Mouse (Mus musculus) Patski (cell line): ENCODE data around the gene Rhebl1. TPM values are rescaled to one million over a fixed set of nuclear protein-coding genes. Genes with fewer than 3 reads are reported as not detected.

Experiments used
- ATAC-seq: fragments of 100-300 bp; one replicate; pipeline ENCODE4 v1.8.0; 2021
- CTCF ChIA-PET: fragments of 350-600 bp; sonication (Branson Sonifier 250); formaldehyde crosslinking; loops from one replicate; lab custom pipeline; 2022; ENCODE audit warnings: inconsistent platforms; lab: Charles Lee
- POLR2A ChIA-PET: fragments of 350-600 bp; sonication (Branson Sonifier 250); formaldehyde crosslinking; loops from one replicate; lab custom pipeline; 2022; ENCODE audit warnings: antibody characterized with exemption, inconsistent platforms; lab: Charles Lee
- DNase-seq: peaks from one replicate; pipeline ENCODE4 v3.0.0-alpha.2; 2011; ENCODE audit warnings: low read depth, low spot score
- H3K27me3 ChIP-seq: fragments of 371-371 bp; one replicate; pipeline ENCODE4 v1.5.1; 2021
- CTCF ChIP-seq: fragments of 100-300 bp; IDR thresholded peaks from one replicate; pipeline ENCODE4 v1.5.1; 2021
- in situ Hi-C: fragments of 300-500 bp; cut with MboI; formaldehyde crosslinking; loops from 3 replicates; pipeline ENCODE4 v1.11.1; 2018; ENCODE audit warnings: low pct_unique_long_range_greater_than_20kb, mixed read lengths
- polyA plus RNA-seq: library from polyadenylated mRNA; unstranded; gene quantifications from one replicate; pipeline ENCODE4 v1.2.3, GENCODE M21; 2021

Rhebl1 gene
- polyA plus RNA-seq, 1 experiment from 2014 or later: 17.0 TPM

GRCm38 (mm10) chr15:98867321-98867720, 27.0 kb downstream of the Rhebl1 start:
- H3K27me3 ChIP-seq: no peaks in the 10 kb centered on the region
- ChIA-PET POLR2A (no interaction called here), CTCF (interaction anchor here (1.0 kb wide), 1 partner anchor 125 kb away, joined by 3 read pairs; no protein-coding TSS in a partner anchor)
- in situ Hi-C loops: no loop called here
- DNase-seq: no peak
- TF ChIP-seq CTCF: no peak
- ATAC-seq: no peak

DNA sequence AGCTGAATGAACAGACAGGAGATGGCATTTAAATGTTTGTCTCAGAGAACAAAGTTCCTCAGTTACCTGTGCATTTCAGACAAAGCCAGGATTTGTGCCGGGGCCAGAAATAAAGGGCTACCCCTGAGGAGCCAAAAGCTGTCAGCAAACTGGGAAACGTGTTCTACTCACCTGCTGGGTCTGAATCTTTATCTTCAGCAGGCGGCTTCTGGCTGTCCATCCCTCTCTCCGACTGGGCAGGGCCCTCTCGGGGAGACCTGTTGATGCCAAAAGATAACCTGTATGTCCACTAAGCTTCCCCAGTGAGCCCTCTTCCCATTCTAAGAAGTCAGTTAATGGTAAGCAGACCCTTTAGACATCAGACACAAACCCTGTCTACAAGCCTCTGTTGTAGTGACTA, 27.8 kb downstream of the Rhebl1 start:
- CTCF ChIA-PET: no interaction called here
- POLR2A ChIA-PET: interaction anchor here (1.0 to 1.6 kb wide), 2 partner anchors 15 to 18 kb away, joined by 4 to 5 read pairs; no protein-coding TSS in a partner anchor
- H3K27me3 ChIP-seq: no peaks in the 10 kb centered on the region
- ATAC-seq (no peak), DNase-seq (no peak)
- in situ Hi-C loops: no loop called here
- TF ChIP-seq CTCF: no peak

DNA sequence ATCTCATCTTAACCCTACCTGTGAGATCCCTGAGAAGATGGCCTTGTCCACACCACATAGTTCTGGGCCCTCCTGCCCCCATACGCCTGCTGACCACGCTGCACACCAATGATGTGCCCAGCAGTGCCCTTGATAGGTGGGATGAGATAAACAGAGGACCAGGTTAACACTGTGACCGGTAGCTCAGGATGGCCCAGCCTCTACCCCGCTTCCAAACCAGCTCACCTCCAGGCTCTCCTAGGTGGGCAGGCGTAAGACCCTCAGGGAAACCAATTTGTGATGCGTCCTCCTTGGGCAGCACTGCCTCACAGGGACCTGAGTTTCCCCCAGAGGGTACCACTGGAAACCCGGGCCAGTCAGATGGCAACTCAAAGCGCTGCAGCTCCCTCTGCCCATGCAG, 28.6 kb downstream of the Rhebl1 start:
- POLR2A ChIA-PET: interaction anchor here (1.0 to 1.6 kb wide), 2 partner anchors 14 to 17 kb away, joined by 4 to 5 read pairs; no protein-coding TSS in a partner anchor
- in situ Hi-C loops: no loop called here
- TF ChIP-seq CTCF: no peak
- CTCF ChIA-PET: interaction anchor here (1.3 kb wide), 1 partner anchor 16 kb away, joined by 3 read pairs; no protein-coding TSS in a partner anchor
- ATAC-seq: no peak
- H3K27me3 ChIP-seq: no peaks in the 10 kb centered on the region
- DNase-seq: no peak

DNA sequence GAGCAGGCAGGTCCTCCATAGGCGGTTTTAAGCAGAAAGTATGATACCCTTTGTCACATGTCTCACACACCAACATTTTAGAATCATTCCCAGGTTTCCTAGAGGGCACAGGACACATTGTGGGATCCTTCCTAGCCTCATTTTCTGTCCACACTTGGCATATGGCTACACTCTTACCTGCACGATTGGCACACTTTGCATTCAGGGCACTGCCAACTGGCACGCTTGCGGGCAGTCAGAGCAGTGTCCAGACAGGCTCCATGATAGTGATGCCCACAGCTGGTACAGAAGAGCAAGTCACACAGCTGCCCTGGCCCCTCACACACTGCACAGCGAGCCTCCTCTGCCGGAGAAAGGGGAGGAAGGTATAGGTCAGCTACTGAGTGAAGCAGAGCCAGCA, 29.4 kb downstream of the Rhebl1 start:
- H3K27me3 ChIP-seq: no peaks in the 10 kb centered on the region
- POLR2A ChIA-PET: interaction anchor here (1.6 kb wide), 1 partner anchor 16 kb away, joined by 5 read pairs; no protein-coding TSS in a partner anchor
- DNase-seq: no peak
- CTCF ChIA-PET: interaction anchor here (1.3 kb wide), 1 partner anchor 15 kb away, joined by 3 read pairs; no protein-coding TSS in a partner anchor
- ATAC-seq: no peak
- TF ChIP-seq CTCF: no peak
- in situ Hi-C loops: no loop called here

GRCm38 (mm10) chr15:98863451-98863958, 30.8 kb downstream of the Rhebl1 start:
- ChIA-PET CTCF (no interaction called here), POLR2A (no interaction called here)
- TF ChIP-seq CTCF: no peak
- no peak for DNase-seq
- in situ Hi-C loops: no loop called here
- no peak for ATAC-seq
- H3K27me3 ChIP-seq: no peaks in the 10 kb centered on the region

GRCm38 (mm10) chr15:98861701-98862410, 32.5 kb downstream of the Rhebl1 start:
- ATAC-seq (no peak), DNase-seq (no peak)
- ChIA-PET POLR2A (no interaction called here), CTCF (interaction anchor here (1.4 kb wide), 1 partner anchor 13 kb away, joined by 4 read pairs; no protein-coding TSS in a partner anchor)
- no peak for TF ChIP-seq CTCF
- in situ Hi-C loops: no loop called here
- H3K27me3 ChIP-seq: no peaks in the 10 kb centered on the region

GRCm38 (mm10) chr15:98860921-98861320, 33.4 kb downstream of the Rhebl1 start:
- H3K27me3 ChIP-seq: no peaks in the 10 kb centered on the region
- TF ChIP-seq CTCF: no peak
- ChIA-PET CTCF (no interaction called here), POLR2A (no interaction called here)
- ATAC-seq (no peak), DNase-seq (no peak)
- in situ Hi-C loops: no loop called here

GRCm38 (mm10) chr15:98859319-98860043, 34.9 kb downstream of the Rhebl1 start:
- POLR2A ChIA-PET: no interaction called here
- H3K27me3 ChIP-seq: no peaks in the 10 kb centered on the region
- in situ Hi-C loops: no loop called here
- CTCF ChIA-PET: interaction anchor here (1.0 to 1.2 kb wide), 2 partner anchors 14 to 37 kb away, joined by 3 to 4 read pairs; no protein-coding TSS in a partner anchor
- DNase-seq: no peak
- TF ChIP-seq CTCF: no peak
- ATAC-seq: no peak

DNA sequence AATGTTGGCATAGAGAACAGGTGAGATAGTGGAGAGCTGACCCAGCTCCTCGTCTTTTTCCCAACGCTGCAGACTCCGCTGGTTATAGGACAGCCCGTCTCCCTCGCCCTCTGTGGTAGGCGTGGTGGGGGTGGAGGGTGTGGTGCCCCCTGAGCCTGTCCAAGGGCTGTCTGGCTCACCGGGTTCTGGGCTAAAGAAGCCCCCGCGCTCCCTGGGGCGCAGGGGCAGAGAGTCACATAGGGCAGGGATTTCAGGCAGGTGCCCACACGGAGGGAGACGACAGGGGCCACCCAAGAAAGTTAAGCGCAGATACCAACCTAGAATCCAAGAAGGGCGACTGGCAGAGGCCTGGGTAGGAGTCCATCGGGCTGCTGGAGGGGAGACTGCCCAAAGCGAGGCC, 40.1 kb downstream of the Rhebl1 start:
- H3K27me3 ChIP-seq: no peaks in the 10 kb centered on the region
- POLR2A ChIA-PET: interaction anchor here (1.3 kb wide), 1 partner anchor 22 kb away, joined by 4 read pairs; no protein-coding TSS in a partner anchor
- in situ Hi-C loops: no loop called here
- DNase-seq (no peak), ATAC-seq (no peak)
- CTCF ChIA-PET: interaction anchor here (1.0 kb wide), 1 partner anchor 12 kb away, joined by 4 read pairs; no protein-coding TSS in a partner anchor
- TF ChIP-seq CTCF: no peak

DNA sequence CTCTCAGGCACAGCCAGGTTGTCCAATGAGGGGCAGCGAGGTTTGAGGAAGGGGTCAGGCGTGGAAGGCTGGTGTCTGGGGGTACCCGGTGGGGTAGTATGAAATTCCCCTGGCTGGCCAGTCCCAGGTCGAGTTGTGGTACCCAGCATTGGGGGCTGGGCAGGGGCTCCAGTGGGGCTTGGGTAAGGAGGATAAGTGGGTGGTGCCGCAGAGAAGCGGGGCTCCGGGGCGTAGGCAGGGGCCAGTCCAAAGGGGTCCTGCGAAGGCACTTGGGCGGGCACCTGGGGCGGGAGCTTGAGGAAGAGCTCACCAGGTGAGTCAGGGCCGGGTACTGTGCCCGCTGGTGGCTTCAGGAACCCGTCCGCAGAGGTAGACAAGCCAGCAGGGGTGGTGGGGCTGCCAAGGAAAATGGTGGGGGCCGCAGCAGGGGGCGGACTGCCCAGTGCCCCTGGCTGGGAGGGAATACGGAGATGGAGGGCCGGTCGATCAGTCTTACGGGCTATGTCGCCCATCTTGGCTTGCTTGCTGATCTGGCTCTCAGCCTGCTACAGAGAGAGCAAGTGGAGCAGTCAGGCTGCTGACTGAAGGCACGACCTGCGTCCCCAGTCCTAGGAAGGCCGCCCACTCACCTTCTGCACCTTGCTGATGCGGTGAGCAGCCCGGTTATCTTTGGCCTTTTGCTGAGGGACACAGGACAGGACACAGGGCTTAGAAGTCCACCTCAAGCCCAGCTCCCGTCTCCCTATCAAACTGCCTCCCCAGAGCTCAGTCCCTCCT, 41.0 kb downstream of the Rhebl1 start:
- POLR2A ChIA-PET: interaction anchor here (1.2 to 1.3 kb wide), 2 partner anchors 10 to 21 kb away, joined by 4 read pairs; no protein-coding TSS in a partner anchor
- CTCF ChIA-PET: interaction anchor here (1.0 kb wide), 1 partner anchor 11 kb away, joined by 4 read pairs; no protein-coding TSS in a partner anchor
- in situ Hi-C loops: no loop called here

More for the DNA sequence above, 41.0 kb downstream of the Rhebl1 start:
- ATAC-seq: no peak
- no peak for DNase-seq
- no peak for TF ChIP-seq CTCF
- H3K27me3 ChIP-seq: no peaks in the 10 kb centered on the region
